Mouse (Mus musculus) megakaryocyte, embryonic 14.5 days (primary cell): ENCODE measurements at regions not wholly inside any gene's neighbourhood (a gene's known extent, or its start where the extent isn't known, plus 50 kb on each side); places are given as distances from the start of the nearest gene placed in this dataset.

Experiments
- FLI1 ChIP-seq: IDR thresholded peaks from 2 replicates; pipeline ENCODE4 v1.6.1; 2012; ENCODE audit warnings: low read length, inconsistent platforms, mixed read lengths
- GATA1 ChIP-seq: IDR thresholded peaks from 3 replicates; pipeline ENCODE4 v1.6.1; 2012; ENCODE audit warnings: mixed read lengths, low read length, inconsistent platforms, borderline replicate concordance

DNA sequence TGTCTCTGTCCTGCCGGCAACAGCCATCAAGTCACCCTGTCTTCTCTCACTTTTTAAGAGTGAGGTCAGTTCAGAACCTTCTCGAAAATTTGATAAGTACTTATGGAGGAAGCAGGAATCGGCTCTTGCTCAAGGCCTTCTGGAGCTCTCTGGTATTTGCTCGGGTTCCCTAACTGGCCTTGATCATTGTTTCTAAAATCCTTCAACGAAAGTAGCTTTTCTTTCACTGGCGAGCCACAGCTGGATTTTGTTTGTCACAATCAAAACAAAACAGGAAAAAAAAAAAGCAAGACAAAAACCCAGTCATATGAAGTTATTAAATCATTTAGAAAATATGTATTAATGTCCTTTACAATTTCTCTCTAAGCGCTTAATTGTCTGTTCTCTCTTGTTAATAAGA is 156.6 kb upstream of the Tex13c2 start:
- TF ChIP-seq GATA1 (no peak), FLI1 (no peak)
